Mouse (Mus musculus) megakaryocyte, embryonic 14.5 days (primary cell): ENCODE measurements around the gene Cmtm5. TPM values are rescaled to one million over a fixed set of nuclear protein-coding genes. Genes with fewer than 3 reads are reported as not detected.

Experiments
- H3K27me3 ChIP-seq: replicated peaks from 2 replicates; pipeline ENCODE3; 2012; ENCODE audit warnings: inconsistent platforms
- H3K36me3 ChIP-seq: replicated peaks from 2 replicates; pipeline ENCODE3; 2012; ENCODE audit warnings: low read length, inconsistent platforms, mixed read lengths
- H3K4me1 ChIP-seq: 2 replicates; pipeline ENCODE4 v1.6.1; 2012; ENCODE audit warnings: inconsistent platforms
- H3K4me3 ChIP-seq: replicated peaks from 2 replicates; pipeline ENCODE3; 2012; ENCODE audit warnings: moderate library complexity, mild to moderate bottlenecking, inconsistent platforms
- H3K9me3 ChIP-seq: 2 replicates; pipeline ENCODE4 v1.6.1; 2012; ENCODE audit warnings: inconsistent platforms
- FLI1 ChIP-seq: IDR thresholded peaks from 2 replicates; pipeline ENCODE4 v1.6.1; 2012; ENCODE audit warnings: low read length, inconsistent platforms, mixed read lengths
- GATA1 ChIP-seq: IDR thresholded peaks from 3 replicates; pipeline ENCODE4 v1.6.1; 2012; ENCODE audit warnings: mixed read lengths, low read length, inconsistent platforms, borderline replicate concordance
- polyA plus RNA-seq: library from polyadenylated mRNA; stranded (reverse); fragments of >175 nt; gene quantifications from 2 replicates; pipeline ENCODE4 v1.2.3, GENCODE M21; 2012; ENCODE audit warnings: low replicate concordance; ENCODE audit not compliant: insufficient read depth

Gene Cmtm5
- not detected in 2 replicates for polyA plus RNA-seq

DNA sequence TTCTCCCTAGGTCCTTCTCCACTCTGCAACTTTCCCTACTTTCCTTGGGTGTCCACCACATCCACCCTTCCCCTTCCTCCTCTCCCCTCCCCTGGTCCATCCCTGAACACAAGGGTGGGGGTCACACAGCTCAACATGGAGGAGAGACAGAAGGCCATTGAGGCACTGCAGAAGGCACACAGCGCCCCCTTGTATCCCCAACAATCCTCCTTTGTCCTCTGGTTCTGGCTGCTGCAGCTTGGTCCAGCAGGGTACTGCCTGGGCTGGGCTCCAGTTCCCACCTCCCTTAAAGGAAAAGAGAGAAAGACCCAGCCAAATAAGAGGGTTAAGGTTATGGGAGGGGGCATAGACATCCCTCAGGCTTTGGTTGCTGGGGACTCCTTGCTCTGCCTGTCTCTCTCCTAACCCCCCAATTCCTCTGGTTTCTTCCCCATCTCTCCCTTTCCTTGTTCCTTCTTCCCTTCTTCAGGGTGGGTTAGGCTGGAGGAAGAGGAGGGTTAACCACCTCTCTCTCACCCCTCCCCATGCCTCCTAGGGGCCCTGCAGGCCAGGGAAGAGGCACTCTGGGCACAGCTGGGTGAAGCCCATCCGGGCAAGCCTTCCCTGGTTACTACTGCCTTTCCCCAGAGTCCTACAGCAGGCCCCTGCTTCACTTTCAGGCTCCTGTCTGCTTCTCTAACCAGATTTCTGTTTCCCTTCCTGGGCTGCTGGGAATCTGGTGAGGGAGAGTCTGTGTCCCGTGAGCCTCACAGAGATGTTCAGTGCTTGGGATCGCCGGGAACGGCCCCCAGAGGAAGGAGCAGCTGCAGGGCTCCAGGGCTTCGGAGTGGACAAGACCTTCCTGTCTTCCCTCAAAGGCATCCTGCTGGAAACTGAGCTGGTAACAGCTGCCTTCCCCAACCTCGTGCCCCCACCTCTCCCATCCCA is at the start of gene Cmtm5:
Gene Cmtm5, plus strand, starts transcription at position 358 of the 927 bp plus-strand sequence.
- Histone ChIP-seq H3K36me3 (no peaks in the 10 kb centered on the region), H3K27me3 (peaks cover 82% of the 10 kb centered on the region), H3K9me3 (no peaks in the 10 kb centered on the region), H3K4me3 (no peak within 1 kb of the TSS), H3K4me1 (peaks cover 30% of the 10 kb centered on the region)
- TF ChIP-seq FLI1 (no peak), GATA1 (no peak)

GRCm38 (mm10) chr14:54892200-54892599 is 43.9 kb upstream of the Cmtm5 start, which contains the start of gene Pabpn1:
Pabpn1 (plus strand) TSS chr14:54892500.
- Histone ChIP-seq H3K4me1 (peaks cover 36% of the 10 kb centered on the region), H3K4me3 (peak within 1 kb of the TSS; percentile 94), H3K27me3 (no peaks in the 10 kb centered on the region), H3K36me3 (peaks cover 33% of the 10 kb centered on the region), H3K9me3 (no peaks in the 10 kb centered on the region)
- TF ChIP-seq FLI1, result no peak
- TF ChIP-seq GATA1, result no peak

DNA sequence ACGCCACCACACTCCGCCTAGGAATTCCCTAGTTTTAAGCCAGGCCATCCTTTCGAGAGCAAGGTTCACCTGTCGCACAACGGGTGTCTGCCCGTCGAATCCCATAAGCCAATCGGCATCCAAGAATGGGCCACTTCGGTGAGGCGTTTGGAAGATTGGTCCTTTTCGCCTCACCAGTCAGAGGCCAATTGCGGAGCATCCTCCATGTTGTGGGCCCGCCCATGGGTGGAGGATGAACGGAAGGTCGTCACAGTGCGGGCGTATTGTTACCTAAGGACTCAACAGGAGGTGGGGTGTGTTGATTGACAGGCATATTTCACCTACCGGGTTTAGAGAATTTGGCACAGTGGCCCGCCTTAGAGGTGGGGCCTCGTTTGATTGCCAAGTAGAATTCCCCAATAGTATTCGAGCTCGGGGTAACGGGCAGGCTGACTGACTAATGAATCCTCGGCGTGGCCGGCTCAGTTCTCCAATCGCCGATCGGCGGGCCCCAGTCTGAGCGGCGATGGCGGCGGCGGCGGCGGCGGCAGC is 42.3 kb upstream of the Cmtm5 start:
- Histone ChIP-seq H3K9me3 (no peaks in the 10 kb centered on the region), H3K36me3 (peaks cover 43% of the 10 kb centered on the region), H3K27me3 (no peaks in the 10 kb centered on the region), H3K4me1 (peaks cover 36% of the 10 kb centered on the region), H3K4me3 (peak overlapping the region; percentile 94)
- no peak for TF ChIP-seq GATA1
- TF ChIP-seq FLI1, result no peak

DNA sequence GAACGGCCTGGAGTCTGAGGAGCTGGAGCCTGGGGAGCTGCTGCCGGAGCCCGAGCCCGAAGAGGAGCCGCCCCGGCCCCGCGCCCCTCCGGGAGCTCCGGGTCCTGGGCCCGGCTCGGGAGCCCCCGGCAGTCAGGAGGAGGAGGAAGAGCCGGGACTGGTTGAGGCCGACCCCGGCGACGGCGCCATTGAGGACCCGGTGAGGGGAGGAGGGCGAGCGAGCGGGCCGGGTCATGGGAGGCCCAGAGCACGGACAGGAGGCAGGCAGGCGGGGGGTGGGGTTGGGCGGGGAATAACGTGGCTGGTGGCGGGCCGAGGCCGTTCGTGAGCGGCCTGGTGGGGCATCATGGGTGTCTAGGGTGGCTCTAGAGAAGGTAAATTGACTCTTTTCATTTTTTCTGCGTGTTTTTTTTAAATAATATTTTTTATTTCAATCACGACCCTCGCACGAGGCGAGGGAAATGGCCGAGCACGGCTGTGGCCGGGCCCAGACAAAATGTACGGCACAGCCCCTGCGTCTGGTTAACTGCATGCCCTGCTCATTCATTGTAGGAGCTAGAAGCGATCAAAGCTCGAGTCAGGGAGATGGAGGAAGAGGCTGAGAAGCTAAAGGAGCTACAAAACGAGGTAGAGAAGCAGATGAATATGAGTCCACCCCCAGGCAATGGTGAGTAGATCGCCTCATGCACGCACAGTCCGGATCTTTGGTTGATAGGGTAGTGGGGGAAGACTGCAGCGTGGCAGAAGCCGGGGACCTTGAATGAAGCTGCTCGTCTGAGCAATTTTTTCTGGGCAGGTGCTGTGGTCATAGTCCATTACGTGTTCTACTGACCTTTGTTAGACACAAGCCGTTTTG is 41.5 kb upstream of the Cmtm5 start:
- TF ChIP-seq FLI1 (no peak), GATA1 (no peak)
- H3K4me3 ChIP-seq, result peak overlapping the region; percentile 94
- no peaks in the 10 kb centered on the region for H3K27me3 ChIP-seq
- peaks cover 36% of the 10 kb centered on the region for H3K4me1 ChIP-seq
- no peaks in the 10 kb centered on the region for H3K9me3 ChIP-seq
- peaks cover 49% of the 10 kb centered on the region for H3K36me3 ChIP-seq

- H3K36me3 ChIP-seq, result peaks cover 43% of the 10 kb centered on the region
- H3K27me3 ChIP-seq, result no peaks in the 10 kb centered on the region
- H3K9me3 ChIP-seq, result no peaks in the 10 kb centered on the region
- TF ChIP-seq GATA1, result no peak
- no peak for TF ChIP-seq FLI1
- no peak overlapping the region for H3K4me3 ChIP-seq
- peaks cover 30% of the 10 kb centered on the region for H3K4me1 ChIP-seq
Observed at GRCm38 (mm10) chr14:54897445-54897844, 38.6 kb upstream of the Cmtm5 start.

DNA sequence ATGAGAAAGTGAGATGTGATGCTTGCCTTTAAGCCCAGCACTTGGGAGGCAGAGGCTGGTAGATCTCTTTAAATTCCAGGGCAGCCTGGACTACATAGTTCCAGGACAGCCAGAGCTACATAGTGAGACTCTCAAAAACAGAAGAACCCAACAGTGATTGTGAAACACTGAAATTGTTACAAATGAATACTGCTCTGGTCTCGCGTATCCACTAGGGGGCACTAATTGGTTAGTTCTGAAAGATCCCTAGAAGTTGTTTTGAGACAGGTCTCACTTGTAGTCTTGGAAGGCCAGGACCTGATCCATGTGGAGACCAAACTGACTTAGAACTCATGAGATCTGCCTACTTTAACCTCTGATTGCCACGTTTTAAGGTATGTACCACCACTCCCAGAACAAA is 35.7 kb upstream of the Cmtm5 start:
- Histone ChIP-seq H3K27me3 (peaks cover 12% of the 10 kb centered on the region), H3K4me3 (no peak overlapping the region), H3K4me1 (peaks cover 14% of the 10 kb centered on the region; the same call in 1 of the 2 replicates), H3K36me3 (peaks cover 38% of the 10 kb centered on the region), H3K9me3 (no peaks in the 10 kb centered on the region)
- TF ChIP-seq FLI1 (no peak), GATA1 (no peak)

DNA sequence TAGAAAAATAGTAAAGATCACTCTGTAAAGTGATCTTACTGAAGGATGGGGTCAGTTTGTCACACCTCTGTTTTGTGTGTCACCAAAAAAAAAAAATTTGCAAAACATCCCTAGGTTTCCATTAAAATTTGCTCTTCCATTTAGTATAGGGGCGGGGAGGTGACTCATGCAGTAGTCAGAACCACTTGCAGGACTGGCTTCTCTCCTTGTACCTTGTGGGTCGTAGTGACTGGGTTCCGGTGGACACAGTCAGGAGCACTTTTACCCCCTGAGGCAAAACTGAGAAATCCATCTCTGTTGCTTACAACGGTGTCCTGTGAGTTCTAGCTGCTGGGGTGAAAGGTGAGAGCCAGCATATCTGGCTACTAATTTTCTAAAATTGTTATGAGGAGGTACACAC is 32.4 kb upstream of the Cmtm5 start:
- no peak for TF ChIP-seq FLI1
- no peak for TF ChIP-seq GATA1
- H3K36me3 ChIP-seq, result peaks cover 6% of the 10 kb centered on the region
- H3K4me3 ChIP-seq, result no peak overlapping the region
- H3K4me1 ChIP-seq, result peaks cover 10% of the 10 kb centered on the region
- H3K9me3 ChIP-seq, result no peaks in the 10 kb centered on the region
- peaks cover 40% of the 10 kb centered on the region for H3K27me3 ChIP-seq

DNA sequence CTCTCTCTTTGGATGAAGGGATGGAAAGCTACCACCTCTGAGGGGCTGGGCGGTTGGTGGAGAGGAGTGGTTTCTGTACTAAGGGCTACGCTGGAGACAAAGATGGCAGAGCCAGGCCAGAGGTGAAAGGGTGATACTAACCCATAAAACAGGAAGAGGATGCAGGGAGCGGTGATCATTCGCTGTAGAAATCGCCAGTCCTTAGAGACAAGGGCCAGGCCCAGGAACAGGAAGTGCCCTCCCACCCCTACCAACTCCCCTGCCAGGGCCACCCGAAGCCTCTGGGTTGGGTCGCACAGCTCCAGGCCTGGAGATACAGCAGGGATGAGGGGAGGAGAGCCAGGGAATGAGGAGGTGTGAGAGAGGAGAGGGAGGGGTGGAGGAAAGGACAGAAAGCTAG is 27.4 kb upstream of the Cmtm5 start:
- TF ChIP-seq FLI1 (no peak), GATA1 (no peak)
- no peak overlapping the region for H3K4me3 ChIP-seq
- H3K4me1 ChIP-seq, result peaks cover 22% of the 10 kb centered on the region
- no peaks in the 10 kb centered on the region for H3K9me3 ChIP-seq
- H3K27me3 ChIP-seq, result peaks cover 88% of the 10 kb centered on the region
- no peaks in the 10 kb centered on the region for H3K36me3 ChIP-seq

DNA sequence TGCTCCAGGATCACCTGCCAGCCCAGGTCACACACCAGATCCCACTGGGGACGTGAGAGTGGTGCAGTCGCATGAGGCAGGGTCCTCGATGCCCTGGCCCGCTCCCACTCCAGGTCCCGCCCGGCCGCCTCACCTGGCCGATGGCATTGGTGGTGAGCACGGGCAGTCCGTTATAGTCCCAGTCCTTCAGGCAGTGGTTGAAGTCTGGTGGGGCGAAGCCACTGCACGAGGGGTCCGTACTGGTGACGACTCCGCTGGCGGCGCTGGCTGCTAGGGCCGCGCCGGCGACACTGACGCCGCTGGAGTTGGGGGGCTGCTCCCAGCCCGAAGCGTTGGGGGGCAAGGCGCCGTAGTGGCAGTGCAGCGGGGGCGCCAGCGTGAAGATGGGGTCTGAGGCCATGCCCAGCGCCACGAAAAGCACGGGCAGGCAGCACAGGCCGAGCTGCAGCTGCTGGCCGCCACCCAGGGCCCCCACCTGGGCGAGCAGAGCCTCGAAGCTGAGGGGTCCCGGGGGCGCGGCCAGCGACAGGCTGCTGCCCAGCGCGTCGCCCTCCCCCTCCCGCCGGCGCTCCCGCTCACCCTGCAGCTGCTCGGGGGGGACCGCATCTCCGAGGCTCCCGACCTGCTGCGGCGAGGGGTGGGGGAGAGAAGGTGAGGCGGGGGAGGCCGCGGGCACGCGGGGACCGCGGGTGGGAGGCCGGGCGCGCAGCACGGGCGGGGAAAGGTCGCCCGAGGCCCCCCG is 23.8 kb upstream of the Cmtm5 start:
- no peaks in the 10 kb centered on the region for H3K36me3 ChIP-seq
- H3K9me3 ChIP-seq, result no peaks in the 10 kb centered on the region
- TF ChIP-seq FLI1, result no peak
- TF ChIP-seq GATA1, result no peak
- peaks cover 22% of the 10 kb centered on the region for H3K4me1 ChIP-seq
- peak overlapping the region; percentile 92 for H3K4me3 ChIP-seq
- peaks cover 97% of the 10 kb centered on the region for H3K27me3 ChIP-seq
